In the genomic region with DNA sequence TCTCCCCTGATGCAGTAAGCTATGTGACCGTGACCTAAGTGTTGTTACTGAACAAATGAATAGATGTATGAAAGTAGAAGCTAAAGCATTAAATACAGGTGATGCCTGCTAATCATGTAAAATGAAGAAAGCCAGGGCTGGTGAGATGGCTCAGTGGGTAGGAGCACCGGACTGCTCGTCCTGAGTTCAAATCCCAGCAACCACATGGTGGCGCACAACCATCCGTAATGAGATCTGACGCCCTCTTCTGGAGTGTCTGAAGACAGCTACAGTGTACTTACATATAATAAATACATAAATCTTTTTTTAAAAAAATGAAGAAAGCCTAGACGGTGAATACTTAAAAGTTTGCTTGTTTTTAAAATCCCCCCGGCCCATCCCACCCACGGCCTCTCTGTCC, we compare ENCODE assay signal across 4 mouse cellular contexts. TPM values are rescaled to one million over a fixed set of nuclear protein-coding genes. Genes with fewer than 3 reads are reported as not detected.
"Had no signal": no experiment of that assay in that cellular context is flagged by ENCODE, and none has a peak within 500 bp of the region (broad histone marks: within the 10 kb centered on the region; RNA-seq: fewer than 3 reads in every experiment).

No protein-coding gene starts in this region.

RNA-seq across cellular contexts. Expression of gene Esr2, which starts 44.0 kb away (rescaled TPM):
- total RNA-seq: gastrocnemius, postnatal 14 days; heart, adult 8-10 months; liver, adult 2 months had no signal
- polyA plus RNA-seq: inflammation-experienced regulatory T-cells, adult 6 months; liver, adult 2 months had no signal
